Mouse (Mus musculus): ENCODE data around the gene Gclm.

Gclm gene

DNA sequence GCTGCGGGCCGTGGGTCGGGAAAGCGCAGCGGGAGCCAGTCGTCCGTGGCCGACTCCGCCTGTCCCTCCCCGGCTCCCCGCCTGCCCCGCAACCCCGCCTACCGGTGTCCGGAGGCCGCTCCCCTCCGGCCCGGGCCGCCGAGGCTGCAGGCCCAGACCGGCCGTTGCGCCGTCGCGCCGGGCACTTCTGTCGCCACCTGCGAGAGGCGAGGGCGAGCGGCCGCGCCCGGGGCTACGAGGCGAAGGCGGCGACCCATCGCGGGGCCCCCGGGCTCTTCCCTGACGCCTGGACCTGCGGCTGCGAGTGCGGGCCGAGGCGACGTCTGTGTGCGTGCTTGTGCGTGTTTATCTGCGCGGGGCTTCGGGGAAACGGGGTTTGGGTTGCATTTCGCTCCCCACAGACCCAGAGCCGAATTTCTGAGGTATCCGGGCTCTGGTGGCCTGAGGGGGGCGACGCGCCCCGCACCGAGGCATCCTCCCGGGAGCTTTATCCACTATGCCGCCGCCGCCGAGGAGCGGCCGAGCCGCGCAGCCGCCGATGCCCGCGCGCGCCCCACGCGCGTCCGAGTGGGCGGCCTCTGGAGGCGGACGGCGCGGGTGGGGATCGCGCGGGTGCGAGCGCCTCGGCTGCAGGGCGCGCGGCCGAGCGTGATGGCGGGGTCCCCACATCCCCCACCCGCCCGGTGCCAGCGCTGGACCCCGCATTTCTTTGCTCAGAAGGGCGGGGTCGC lies 48.0 kb downstream of the Gclm start:
- H3K9me3 ChIP-seq (ENCODE audit: low read length) = no peaks in the 10 kb centered on the region
- H3K27me3 ChIP-seq (ENCODE audit: insufficient read depth, low read length) = no peaks in the 10 kb centered on the region
- TF ChIP-seq POU5F1 (IDR thresholded peaks at IDR 0.05; ENCODE audit: borderline replicate concordance, low read length) (no peak), CTCF (conservative IDR thresholded peaks at IDR 0.05; ENCODE audit: low read length) (no peak), NANOG (IDR thresholded peaks at IDR 0.05; ENCODE audit: borderline replicate concordance, low read length) (no peak)
- peak overlapping the region; percentile 94 for H3K4me3 ChIP-seq (replicated peaks; ENCODE audit: low read length)
- H3K36me3 ChIP-seq (ENCODE audit: insufficient read depth, low read length) = no peaks in the 10 kb centered on the region
- H3K4me1 ChIP-seq (replicated peaks; ENCODE audit: low read depth, low read length) = peaks cover 62% of the 10 kb centered on the region

DNA sequence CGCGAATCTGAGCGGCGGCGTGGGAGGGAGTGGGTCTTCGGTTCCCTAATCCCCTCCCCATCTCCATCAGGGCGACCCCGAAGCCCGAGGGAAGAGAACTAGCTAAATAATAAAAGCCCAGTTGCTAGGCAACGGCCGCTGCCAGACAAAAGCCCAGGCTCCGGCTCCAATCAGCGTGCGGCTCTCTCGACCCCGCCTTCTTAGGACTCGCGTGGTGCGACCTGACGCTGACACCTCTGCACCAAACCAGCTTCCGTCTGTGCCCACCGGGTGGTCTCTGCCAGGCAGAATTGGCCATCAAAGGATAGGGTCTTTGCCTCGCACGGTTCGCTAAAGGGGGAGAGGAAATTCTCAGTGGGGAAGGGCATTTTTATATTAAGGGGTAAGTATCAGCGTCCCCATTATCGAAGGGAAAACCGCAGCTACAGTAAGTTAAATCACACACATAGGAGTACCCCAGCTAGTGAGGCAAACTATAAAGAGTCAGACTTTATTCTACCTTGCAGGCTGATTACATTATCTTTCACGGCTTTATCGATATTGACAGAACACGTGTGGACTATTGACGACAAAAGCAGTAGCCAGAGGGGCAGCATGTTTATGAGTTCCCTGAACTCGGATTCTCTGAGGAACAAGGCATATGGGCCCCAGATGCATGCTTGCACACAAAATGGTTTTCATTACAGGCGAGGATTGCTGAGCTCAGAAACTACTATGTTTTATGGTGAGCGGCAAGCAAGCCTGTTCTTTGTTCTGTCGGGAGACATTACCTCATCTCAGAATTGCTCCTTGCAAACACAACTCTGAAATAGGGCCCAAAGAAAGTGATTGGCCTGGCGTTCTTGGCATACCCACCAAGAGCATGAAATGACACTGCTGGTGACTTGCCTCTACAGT lies 48.8 kb downstream of the Gclm start, which contains the start of gene Bcar3:
Gene Bcar3, plus strand, starts transcription at position 183 of the 897 bp plus-strand sequence.
- H3K9me3 ChIP-seq (ENCODE audit: low read length) = no peaks in the 10 kb centered on the region

DNA sequence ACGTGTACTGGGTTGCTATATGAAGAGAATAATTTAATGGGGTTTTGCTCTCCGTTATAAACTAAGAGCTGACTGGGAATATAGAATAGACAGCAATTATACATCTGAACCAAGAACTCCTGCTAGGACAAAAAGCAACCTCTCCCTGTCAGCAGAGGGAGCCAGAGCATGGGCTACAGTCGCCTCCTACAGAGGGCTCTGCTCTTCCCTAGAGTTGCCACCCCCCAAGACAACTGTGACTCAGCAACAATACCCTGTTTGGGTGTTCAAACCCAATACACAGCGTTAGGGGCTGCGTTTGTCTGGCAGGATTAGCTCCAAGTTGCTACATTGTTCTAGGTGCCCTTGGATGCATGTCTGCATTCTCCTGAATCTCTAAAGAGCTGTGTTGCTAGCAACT lies 50.2 kb downstream of the Gclm start:
- H3K36me3 ChIP-seq (ENCODE audit: insufficient read depth, low read length) = no peaks in the 10 kb centered on the region
- no peaks in the 10 kb centered on the region for H3K9me3 ChIP-seq (ENCODE audit: low read length)
- no peak overlapping the region for H3K4me3 ChIP-seq (replicated peaks; ENCODE audit: low read length)
- TF ChIP-seq CTCF (conservative IDR thresholded peaks at IDR 0.05; ENCODE audit: low read length) (peak; percentile 54), NANOG (IDR thresholded peaks at IDR 0.05; ENCODE audit: borderline replicate concordance, low read length) (no peak)
- peaks cover 66% of the 10 kb centered on the region for H3K4me1 ChIP-seq (replicated peaks; ENCODE audit: low read depth, low read length)
- H3K27me3 ChIP-seq (ENCODE audit: insufficient read depth, low read length) = no peaks in the 10 kb centered on the region; the same call in 1 of the 2 replicates

More for the DNA sequence above, 48.8 kb downstream of the Gclm start, which contains the start of gene Bcar3:
- no peaks in the 10 kb centered on the region for H3K27me3 ChIP-seq (ENCODE audit: insufficient read depth, low read length)
- H3K36me3 ChIP-seq (ENCODE audit: insufficient read depth, low read length) = no peaks in the 10 kb centered on the region
- TF ChIP-seq POU5F1 (IDR thresholded peaks at IDR 0.05; ENCODE audit: borderline replicate concordance, low read length) (no peak), NANOG (IDR thresholded peaks at IDR 0.05; ENCODE audit: borderline replicate concordance, low read length) (no peak), CTCF (conservative IDR thresholded peaks at IDR 0.05; ENCODE audit: low read length) (no peak)
- peaks cover 67% of the 10 kb centered on the region for H3K4me1 ChIP-seq (replicated peaks; ENCODE audit: low read depth, low read length)
- peak within 1 kb of the TSS; percentile 94 for H3K4me3 ChIP-seq (replicated peaks; ENCODE audit: low read length)

DNA sequence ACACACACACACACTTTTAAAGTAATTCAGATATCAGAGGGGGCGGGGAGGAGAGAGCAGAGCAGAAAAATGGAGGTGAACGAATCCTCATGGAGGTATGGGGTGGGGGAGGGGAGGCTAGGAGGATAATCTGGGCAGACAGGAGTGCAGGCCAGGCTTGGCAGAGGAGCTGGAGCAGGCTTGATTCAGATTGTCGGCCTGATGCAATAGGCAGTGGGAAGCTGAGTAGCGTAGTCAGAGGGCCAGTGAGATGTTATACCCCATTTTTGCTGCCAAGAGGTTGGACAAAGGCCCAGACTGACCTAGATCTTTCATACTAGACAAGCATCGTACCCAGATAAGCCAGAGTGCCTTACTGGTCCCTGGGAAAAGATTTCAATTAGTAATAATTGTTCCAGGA lies 51.6 kb downstream of the Gclm start:
- Histone ChIP-seq H3K9me3 (ENCODE audit: low read length) (no peaks in the 10 kb centered on the region), H3K27me3 (ENCODE audit: insufficient read depth, low read length) (no peaks in the 10 kb centered on the region; the same call in 1 of the 2 replicates), H3K4me1 (replicated peaks; ENCODE audit: low read depth, low read length) (peaks cover 56% of the 10 kb centered on the region), H3K36me3 (ENCODE audit: insufficient read depth, low read length) (no peaks in the 10 kb centered on the region), H3K4me3 (replicated peaks; ENCODE audit: low read length) (no peak overlapping the region)
- TF ChIP-seq POU5F1 (IDR thresholded peaks at IDR 0.05; ENCODE audit: borderline replicate concordance, low read length) (no peak), CTCF (conservative IDR thresholded peaks at IDR 0.05; ENCODE audit: low read length) (no peak), NANOG (IDR thresholded peaks at IDR 0.05; ENCODE audit: borderline replicate concordance, low read length) (no peak)

DNA sequence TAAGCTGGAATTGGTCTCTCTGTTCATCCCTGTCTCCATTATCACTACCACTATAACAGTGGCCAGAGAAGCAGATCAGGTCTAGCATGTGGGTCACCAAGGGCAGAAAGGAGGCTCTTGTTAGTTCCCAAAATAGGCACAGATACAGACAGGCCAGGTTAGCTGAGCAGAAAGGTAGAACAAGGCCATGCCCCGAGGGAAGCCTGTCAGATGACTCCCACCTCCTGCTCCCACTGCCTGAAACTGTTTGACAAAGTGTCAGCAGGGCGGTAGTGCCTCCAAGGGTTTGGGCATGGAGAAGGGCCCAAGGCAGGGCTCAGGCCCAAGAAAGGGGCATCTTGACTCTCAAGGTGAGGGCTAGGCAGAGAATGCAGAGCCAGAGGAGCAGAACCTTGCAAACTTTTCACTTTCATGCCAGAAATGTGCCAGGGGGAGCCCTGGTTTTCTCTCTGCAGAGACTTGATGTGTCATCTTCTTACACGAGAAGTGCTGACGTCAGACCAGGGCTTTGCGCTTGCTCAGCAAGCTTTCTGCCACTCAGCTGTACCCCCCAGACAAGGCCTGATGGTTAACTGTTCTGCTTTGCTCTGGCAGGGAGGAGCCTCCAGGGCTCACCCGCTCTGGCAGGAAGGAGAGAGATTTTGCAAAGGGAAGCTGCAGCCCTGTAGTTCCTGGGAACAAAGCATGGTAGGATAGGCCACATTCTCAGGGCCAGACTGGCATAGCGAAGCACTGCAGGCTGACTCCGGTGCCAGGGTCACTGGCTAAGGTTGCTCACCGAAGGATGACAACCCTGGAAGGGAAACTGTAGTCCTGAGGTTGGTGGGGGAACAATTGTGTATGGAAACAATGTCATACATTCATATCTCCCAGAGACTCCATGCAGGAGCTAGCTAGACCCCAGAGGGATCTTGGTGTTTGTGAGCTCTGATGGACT lies 55.9 kb downstream of the Gclm start:
- H3K27me3 ChIP-seq (ENCODE audit: insufficient read depth, low read length) = no peaks in the 10 kb centered on the region; the same call in 1 of the 2 replicates
- H3K4me3 ChIP-seq (replicated peaks; ENCODE audit: low read length) = no peak overlapping the region
- H3K36me3 ChIP-seq (ENCODE audit: insufficient read depth, low read length) = no peaks in the 10 kb centered on the region
- peaks cover 30% of the 10 kb centered on the region for H3K4me1 ChIP-seq (replicated peaks; ENCODE audit: low read depth, low read length)
- TF ChIP-seq POU5F1 (IDR thresholded peaks at IDR 0.05; ENCODE audit: borderline replicate concordance, low read length) (no peak), CTCF (conservative IDR thresholded peaks at IDR 0.05; ENCODE audit: low read length) (no peak), NANOG (IDR thresholded peaks at IDR 0.05; ENCODE audit: borderline replicate concordance, low read length) (no peak)
- no peaks in the 10 kb centered on the region for H3K9me3 ChIP-seq (ENCODE audit: low read length)

DNA sequence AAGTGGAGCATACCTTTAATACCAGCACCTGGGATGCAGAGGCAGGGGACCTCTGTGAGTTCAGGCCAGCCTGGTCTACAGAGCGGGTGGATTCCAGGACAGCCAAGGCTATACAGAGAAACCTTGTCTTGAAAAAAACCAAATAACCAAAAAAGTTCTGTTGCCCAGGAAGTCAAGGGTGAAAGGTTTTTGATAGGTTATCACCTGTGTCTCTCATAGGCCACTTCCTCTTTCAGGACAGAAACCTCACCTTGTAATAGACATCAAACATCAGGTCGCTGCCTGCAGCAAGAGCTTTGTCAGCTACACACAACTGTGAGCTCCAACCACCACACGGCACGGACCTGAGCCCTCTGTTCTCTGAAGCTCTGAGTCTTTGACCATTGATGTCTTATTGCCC lies 59.2 kb downstream of the Gclm start:
- no peaks in the 10 kb centered on the region for H3K36me3 ChIP-seq (ENCODE audit: insufficient read depth, low read length)
- TF ChIP-seq POU5F1 (IDR thresholded peaks at IDR 0.05; ENCODE audit: borderline replicate concordance, low read length) = no peak
- no peak for TF ChIP-seq NANOG (IDR thresholded peaks at IDR 0.05; ENCODE audit: borderline replicate concordance, low read length)
- no peak for TF ChIP-seq CTCF (conservative IDR thresholded peaks at IDR 0.05; ENCODE audit: low read length)
- H3K4me1 ChIP-seq (replicated peaks; ENCODE audit: low read depth, low read length) = peaks cover 15% of the 10 kb centered on the region
- H3K9me3 ChIP-seq (ENCODE audit: low read length) = no peaks in the 10 kb centered on the region; the same call in 1 of the 2 replicates
- H3K4me3 ChIP-seq (replicated peaks; ENCODE audit: low read length) = no peak overlapping the region
- no peaks in the 10 kb centered on the region; the same call in 1 of the 2 replicates for H3K27me3 ChIP-seq (ENCODE audit: insufficient read depth, low read length)

DNA sequence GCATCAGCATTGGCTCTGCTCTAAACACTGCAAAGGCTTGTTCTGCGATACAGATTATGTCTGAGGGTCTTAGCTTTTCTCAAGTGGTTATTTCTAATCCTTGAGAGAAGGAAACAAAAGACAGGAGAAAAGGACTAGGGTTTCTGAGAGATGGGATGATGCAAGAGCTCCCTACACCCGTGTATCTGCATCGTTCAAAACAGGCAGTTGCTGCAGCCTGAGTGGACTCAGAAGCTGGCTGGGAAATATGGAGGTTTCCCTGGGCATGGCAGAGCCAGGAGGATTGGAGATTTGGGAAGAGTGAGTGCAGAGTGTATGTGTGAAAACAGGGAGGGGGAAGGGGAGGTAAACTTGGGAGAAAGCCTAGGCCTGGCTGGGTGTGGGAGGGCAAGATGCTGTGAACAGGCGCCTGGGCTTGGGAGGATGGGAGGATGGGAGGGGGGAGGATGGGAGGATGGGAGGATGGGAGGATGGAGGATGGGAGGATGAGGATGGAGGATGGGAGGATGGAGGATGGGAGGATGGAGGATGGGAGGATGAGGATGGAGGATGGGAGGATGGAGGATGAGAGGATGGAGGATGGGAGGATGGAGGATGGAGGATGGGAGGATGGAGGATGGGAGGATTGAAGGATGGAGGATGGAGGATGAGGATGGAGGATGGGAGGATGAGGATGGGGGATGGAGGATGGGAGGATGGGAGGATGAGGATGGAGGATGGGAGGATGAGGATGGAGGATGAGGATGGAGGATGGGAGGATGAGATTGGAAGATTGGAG lies 62.7 kb downstream of the Gclm start:
- H3K4me3 ChIP-seq (replicated peaks; ENCODE audit: low read length) = no peak overlapping the region
- no peaks in the 10 kb centered on the region for H3K27me3 ChIP-seq (ENCODE audit: insufficient read depth, low read length)
- peaks cover 31% of the 10 kb centered on the region for H3K4me1 ChIP-seq (replicated peaks; ENCODE audit: low read depth, low read length)
- no peaks in the 10 kb centered on the region for H3K36me3 ChIP-seq (ENCODE audit: insufficient read depth, low read length)
- H3K9me3 ChIP-seq (ENCODE audit: low read length) = no peaks in the 10 kb centered on the region; the same call in 1 of the 2 replicates
- TF ChIP-seq NANOG (IDR thresholded peaks at IDR 0.05; ENCODE audit: borderline replicate concordance, low read length) (no peak), CTCF (conservative IDR thresholded peaks at IDR 0.05; ENCODE audit: low read length) (no peak), POU5F1 (IDR thresholded peaks at IDR 0.05; ENCODE audit: borderline replicate concordance, low read length) (no peak)
